Mouse (Mus musculus) small intestine, adult 10 weeks (tissue): ENCODE results near the gene Gm29094. TPM values are rescaled to one million over a fixed set of nuclear protein-coding genes. Genes with fewer than 3 reads are reported as not detected.

Experiments used
- polyA plus RNA-seq: library from polyadenylated mRNA; stranded (reverse); fragments of 350-450 nt; fragmentation: Illumina TruSeq; extraction: RNeasy Lipid Tissue Mini Kit (QIAGEN cat#74804); gene quantifications from one replicate; pipeline ENCODE4 v1.2.3, GENCODE M21; 2014; ENCODE audit warnings: low replicate concordance

Gm29094 gene
- 6.3 TPM for polyA plus RNA-seq

DNA sequence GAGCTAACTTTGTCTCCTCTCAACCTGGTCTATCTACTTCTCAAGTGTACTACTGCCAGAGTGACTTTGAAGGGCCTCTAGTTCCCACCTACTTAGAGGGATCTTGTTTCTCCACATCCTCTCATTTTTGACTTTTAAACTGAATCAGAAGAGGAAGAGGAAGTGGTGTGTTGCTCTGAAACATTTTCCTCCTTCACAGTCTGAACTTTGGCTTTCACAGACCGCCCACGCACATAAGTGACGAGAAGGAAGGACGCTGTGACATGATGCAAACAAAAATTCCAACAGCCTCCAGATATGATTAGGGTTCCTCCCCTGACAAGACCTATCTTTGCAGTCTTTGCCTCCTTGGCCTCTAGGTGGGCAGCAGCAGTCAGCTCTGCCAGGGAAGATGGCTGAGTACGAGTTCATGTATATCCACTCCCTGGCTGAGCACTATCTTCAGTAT, at the start of gene Gm29094, which contains the start of gene Bcl2a1b:
TSS of gene Gm29094 (plus strand) at position 411 of the 448 bp plus-strand sequence.
TSS of gene Bcl2a1b (plus strand) at position 241 of the 448 bp plus-strand sequence.

GRCm38 (mm10) chr9:89210353-89211064, 11.3 kb downstream of the Gm29094 start, which contains the start of gene Mthfs:
TSS of gene Mthfs (plus strand) at chr9:89210676.

Other genes starting within 250 kb of the Gm29094 start
- 11.1 TPM for gene Bcl2a1a, start 242.5 kb upstream of the Gm29094 start, polyA plus RNA-seq
- not detected for gene Trim43b, start 106.5 kb upstream of the Gm29094 start, polyA plus RNA-seq
- 19.7 TPM for gene Bcl2a1b, start 170 bp upstream of the Gm29094 start, polyA plus RNA-seq
- gene Mthfs, start 11.3 kb downstream of the Gm29094 start, polyA plus RNA-seq = 14.4 TPM